Mouse (Mus musculus) neural tube, embryonic 11.5 days (tissue): ENCODE results near the gene Lrtm1. TPM values are rescaled to one million over a fixed set of nuclear protein-coding genes. Genes with fewer than 3 reads are reported as not detected.

Source experiments
- ATAC-seq: fragments of 200-750 bp; cut with Nextera tagmentation; 2 replicates; pipeline ENCODE4 v1.8.0; 2017; ENCODE audit warnings: moderate number of reproducible peaks, mild to moderate bottlenecking, moderate TSS enrichment, moderate library complexity; ENCODE audit not compliant: insufficient read depth, low FRiP score, low TSS enrichment
- DNase-seq: peaks from one replicate; pipeline ENCODE4 v3.0.0-alpha.2; 2015; ENCODE audit warnings: low spot score
- H3K27ac ChIP-seq: fragments of 300-500 bp; sonication (generic); 2 replicates; pipeline ENCODE4 v1.5.1; 2014; ENCODE audit warnings: low read depth, mild to moderate bottlenecking, low read length
- H3K27me3 ChIP-seq: fragments of 300-500 bp; sonication (generic); 2 replicates; pipeline ENCODE4 v1.6.1; 2014; ENCODE audit warnings: mild to moderate bottlenecking, low read length, mixed read lengths; ENCODE audit not compliant: control insufficient read depth, insufficient read depth
- H3K36me3 ChIP-seq: fragments of 300-500 bp; sonication (generic); 2 replicates; pipeline ENCODE4 v1.6.1; 2014; ENCODE audit warnings: mild to moderate bottlenecking, low read length, moderate library complexity, mixed read lengths; ENCODE audit not compliant: control insufficient read depth, insufficient read depth
- H3K4me1 ChIP-seq: fragments of 300-500 bp; sonication (generic); 2 replicates; pipeline ENCODE4 v1.6.1; 2014; ENCODE audit warnings: low read length, mixed read lengths; ENCODE audit not compliant: control insufficient read depth, insufficient read depth
- H3K4me2 ChIP-seq: fragments of 300-500 bp; sonication (generic); 2 replicates; pipeline ENCODE4 v1.6.1; 2014; ENCODE audit warnings: low read depth, mild to moderate bottlenecking, moderate library complexity
- H3K4me3 ChIP-seq: fragments of 300-500 bp; sonication (generic); 2 replicates; pipeline ENCODE4 v1.5.1; 2014; ENCODE audit warnings: low read depth, low read length
- H3K9ac ChIP-seq: fragments of 300-500 bp; sonication (generic); 2 replicates; pipeline ENCODE4 v1.6.1; 2014; ENCODE audit warnings: mild to moderate bottlenecking, low read length
- H3K9me3 ChIP-seq: fragments of 300-500 bp; sonication (generic); 2 replicates; pipeline ENCODE4 v1.6.1; 2016; ENCODE audit warnings: low read length; ENCODE audit not compliant: control insufficient read depth
- WGBS: fragments of 180-500 bp; shearing (Covaris S2); extraction: QIAGEN DNeasy Blood & Tissue Kit; methylation state at CpG from one replicate; pipeline ENCODE4 v1.1.7; 2014; 5-methylcytosine and 5-hydroxymethylcytosine counted together
- polyA plus RNA-seq: library from polyadenylated mRNA; unstranded; fragments of >200 nt; fragmentation: Nextera tagmentation; extraction: Ambion mirVana; gene quantifications from 2 replicates; pipeline ENCODE4 v1.2.1, GENCODE M21; 2014

The Lrtm1 gene
- polyA plus RNA-seq, 1 experiment from 2014 or later = 0.20 TPM

GRCm38 (mm10) chr14:29082171-29082570 lies 64.2 kb downstream of the Lrtm1 start:
- ATAC-seq (no peak), DNase-seq (no peak)
- Histone ChIP-seq H3K27ac (no peak overlapping the region), H3K9ac (no peak overlapping the region), H3K4me1 (no peaks in the 10 kb centered on the region), H3K36me3 (no peaks in the 10 kb centered on the region), H3K4me2 (no peak overlapping the region), H3K4me3 (no peak overlapping the region), H3K9me3 (no peaks in the 10 kb centered on the region), H3K27me3 (no peaks in the 10 kb centered on the region)
- WGBS = 85% methylated on average over 1 of the region's 1 CpGs
